ENCODE assay signal across 8 mouse cellular contexts in genomic region chrX:12252680-12253021, GRCm38 (mm10).
DNase-seq lines count a peak whose midpoint lies in the region; ATAC-seq and TF ChIP-seq lines count a peak whose summit lies in the region.

No protein-coding gene starts in this region.

- no peak; the same call in 1 of the 2 replicates for ATAC-seq in limb, embryonic 13.5 days (ENCODE audit: low FRiP score, low read depth)
- no peak for ATAC-seq in stomach, embryonic 15.5 days (ENCODE audit: insufficient read depth, low FRiP score, low read depth)

- WGBS in spleen, adult 2 months = 11% methylated on average over 16 of the region's 16 CpGs
- WGBS in limb, embryonic 13.5 days = 13% methylated on average over 16 of the region's 16 CpGs
- 13% methylated on average over 16 of the region's 16 CpGs for WGBS in stomach, embryonic 15.5 days

- TF ChIP-seq CTCF in gastrocnemius, adult 2 months (IDR thresholded peaks at IDR 0.05) = no peak
- no peak for TF ChIP-seq CTCF in spleen, adult 2 months (IDR thresholded peaks at IDR 0.05; ENCODE audit: extremely low read depth, insufficient read depth, insufficient read length, insufficient replicate concordance)

- peaks cover 9% of the 10 kb centered on the region; the same call in 1 of the 2 replicates for H3K4me1 ChIP-seq in spleen, adult 2 months (ENCODE audit: control insufficient read depth, insufficient read depth, insufficient read length)
- no peaks in the 10 kb centered on the region for H3K4me1 ChIP-seq in limb, embryonic 13.5 days
- H3K4me1 ChIP-seq in stomach, embryonic 15.5 days = no peaks in the 10 kb centered on the region

- no peaks in the 10 kb centered on the region for H3K36me3 ChIP-seq in spleen, adult 2 months (ENCODE audit: control insufficient read depth, insufficient read depth, low read length)
- no peaks in the 10 kb centered on the region for H3K36me3 ChIP-seq in limb, embryonic 13.5 days
- no peaks in the 10 kb centered on the region for H3K36me3 ChIP-seq in stomach, embryonic 15.5 days

- H3K4me3 ChIP-seq in gastrocnemius, adult 2 months = peak overlapping the region; percentile 63
- peak overlapping the region; percentile 51; the same call in 1 of the 2 replicates for H3K4me3 ChIP-seq in spleen, adult 2 months (ENCODE audit: extremely low read depth, insufficient read depth, insufficient read length)
- H3K4me3 ChIP-seq in limb, embryonic 13.5 days = peak overlapping the region; percentile 31
- H3K4me3 ChIP-seq in stomach, embryonic 15.5 days (replicated peaks) = peak overlapping the region; percentile 33

- no peaks in the 10 kb centered on the region for H3K9me3 ChIP-seq in limb, embryonic 13.5 days
- H3K9me3 ChIP-seq in stomach, embryonic 15.5 days = no peaks in the 10 kb centered on the region

- 0 out of 2 replicates have a peak overlapping the region, but pooled peaks have one; percentile 43 for H3K9ac ChIP-seq in limb, embryonic 13.5 days
- H3K9ac ChIP-seq in stomach, embryonic 15.5 days = no peak overlapping the region; the same call in 1 of the 2 replicates

- H3K4me2 ChIP-seq in limb, embryonic 13.5 days (replicated peaks) = peak overlapping the region; percentile 64
- peak overlapping the region; percentile 57 for H3K4me2 ChIP-seq in stomach, embryonic 15.5 days

- intact Hi-C loops in gastrocnemius, adult 2 months (cut with DNase I) = loop anchor here (5.0 kb wide), 3 partner anchors 95 to 620 kb away; no protein-coding TSS in a partner anchor
- intact Hi-C loops in gastrocnemius, postnatal 14 days (cut with DNase I; ENCODE audit: low total_unique reads) = no loop called here

- no peaks in the 10 kb centered on the region for H3K27me3 ChIP-seq in spleen, adult 2 months (ENCODE audit: control insufficient read depth, insufficient read depth, low read length)
- peaks cover 25% of the 10 kb centered on the region; the same call in 1 of the 2 replicates for H3K27me3 ChIP-seq in limb, embryonic 13.5 days
- H3K27me3 ChIP-seq in stomach, embryonic 15.5 days (replicated peaks) = no peaks in the 10 kb centered on the region

- H3K27ac ChIP-seq in gastrocnemius, adult 2 months = peak overlapping the region; percentile 44
- 0 out of 2 replicates have a peak overlapping the region, but pooled peaks have one; percentile 9 for H3K27ac ChIP-seq in spleen, adult 2 months (ENCODE audit: insufficient read depth, low read length)
- no peak overlapping the region for H3K27ac ChIP-seq in limb, embryonic 13.5 days
- H3K27ac ChIP-seq in stomach, embryonic 15.5 days = no peak overlapping the region

- no peak for DNase-seq in gastrocnemius, adult 2 months
- no peak for DNase-seq in gastrocnemius, postnatal 14 days
- DNase-seq in spleen, adult 2 months (ENCODE audit: low read depth in 1 of 2, low spot score in 2 of 2) = no peak
- no peak for DNase-seq in spleen, postnatal 14 days (ENCODE audit: low spot score in 2 of 2)
- DNase-seq in right cerebral cortex, postnatal 4 days = no peak
- DNase-seq in thymus, postnatal 25 days = no peak

- no peak for TF ChIP-seq POLR2A in spleen, adult 2 months (IDR thresholded peaks at IDR 0.05; ENCODE audit: low read depth, low read length)

Comparison
In these comparisons a context has a peak if more than half of its experiments do, and no peak if none do; other contexts are left out.
1. H3K27ac ChIP-seq: peak in gastrocnemius, adult 2 months (single experiment) and spleen, adult 2 months (single experiment); none in limb, embryonic 13.5 days (single experiment) and stomach, embryonic 15.5 days (single experiment).
2. Peak in every context shown above with its lines, with median percentiles within 50 percentile points of each other: H3K4me3 ChIP-seq.